In genomic region chr19:16502054-16502453, GRCm38 (mm10) we compare ENCODE assay signal across 20 mouse cellular contexts.
A peak's percentile ranks its signal among the peaks of the same experiment; 100 is the strongest.
DNase-seq lines count a peak whose midpoint lies in the region; ATAC-seq and TF ChIP-seq lines count a peak whose summit lies in the region.
"Had no signal": no experiment of that assay in that cellular context is flagged by ENCODE, and none has a peak within 500 bp of the region (broad histone marks: within the 10 kb centered on the region; RNA-seq: fewer than 3 reads in every experiment).

No protein-coding gene starts in this region.

- no peak overlapping the region for H3K4me3 ChIP-seq in forebrain, embryonic 10.5 days
- H3K4me3 ChIP-seq in forebrain, embryonic 11.5 days (ENCODE audit: low read depth, low read length): no peak overlapping the region
- H3K4me3 ChIP-seq in kidney, postnatal 0 days (replicated peaks; ENCODE audit: low read depth, low read length): no peak overlapping the region
- H3K4me3 ChIP-seq in lung, postnatal 0 days (ENCODE audit: low read depth, low read length): no peak overlapping the region
- no peak overlapping the region for H3K4me3 ChIP-seq in stomach, embryonic 16.5 days (replicated peaks; ENCODE audit: low read length)
- H3K4me3 ChIP-seq: embryonic facial prominence, embryonic 12.5 days; gastrocnemius, adult 2 months; heart, embryonic 13.5 days; hindbrain, embryonic 12.5 days had no signal

- no peak for ATAC-seq in forebrain, embryonic 11.5 days (replicated peaks; ENCODE audit: low FRiP score)
- no peak for ATAC-seq in kidney, postnatal 0 days (replicated peaks; ENCODE audit: low FRiP score, low read depth)
- no peak for ATAC-seq in lung, postnatal 0 days
- no peak for ATAC-seq in stomach, embryonic 16.5 days (ENCODE audit: insufficient read depth, low FRiP score)
- ATAC-seq: forebrain, embryonic 14.5 days had no signal

- 0 out of 2 replicates have a peak overlapping the region, but pooled peaks have one; percentile 60 for H3K27ac ChIP-seq in forebrain, embryonic 10.5 days
- no peak overlapping the region for H3K27ac ChIP-seq in forebrain, embryonic 11.5 days (ENCODE audit: low read depth, low read length)
- 0 out of 2 replicates have a peak overlapping the region, but pooled peaks have one; percentile 19 for H3K27ac ChIP-seq in kidney, postnatal 0 days
- H3K27ac ChIP-seq in lung, postnatal 0 days (ENCODE audit: low read length): peak overlapping the region; percentile 64; the same call in 1 of the 2 replicates
- peak overlapping the region; percentile 82 for H3K27ac ChIP-seq in stomach, embryonic 16.5 days (ENCODE audit: low read length)
- H3K27ac ChIP-seq: embryonic facial prominence, embryonic 12.5 days; heart, embryonic 13.5 days; hindbrain, embryonic 12.5 days had no signal

- no peaks in the 10 kb centered on the region for H3K27me3 ChIP-seq in forebrain, embryonic 10.5 days (ENCODE audit: poor library complexity, severe bottlenecking)
- no peaks in the 10 kb centered on the region for H3K27me3 ChIP-seq in forebrain, embryonic 11.5 days (ENCODE audit: control insufficient read depth, insufficient read depth, low read length)
- H3K27me3 ChIP-seq in kidney, postnatal 0 days (ENCODE audit: insufficient read depth, low read length): no peaks in the 10 kb centered on the region
- H3K27me3 ChIP-seq in lung, postnatal 0 days (replicated peaks; ENCODE audit: insufficient read depth, low read length): no peaks in the 10 kb centered on the region
- no peaks in the 10 kb centered on the region for H3K27me3 ChIP-seq in stomach, embryonic 16.5 days (ENCODE audit: control insufficient read depth, insufficient read depth, low read length)
- H3K27me3 ChIP-seq: embryonic facial prominence, embryonic 12.5 days; heart, embryonic 13.5 days had no signal

- WGBS in forebrain, embryonic 10.5 days: 77% methylated on average over 5 of the region's 5 CpGs
- WGBS in forebrain, embryonic 11.5 days: 75% methylated on average over 5 of the region's 5 CpGs
- 75% methylated on average over 5 of the region's 5 CpGs for WGBS in kidney, postnatal 0 days
- 16% methylated on average over 5 of the region's 5 CpGs for WGBS in lung, postnatal 0 days
- WGBS in stomach, embryonic 16.5 days: 41% methylated on average over 5 of the region's 5 CpGs

- DNase-seq in forebrain, embryonic 10.5 days (ENCODE audit: extremely low spot score, low spot score): no peak
- no peak for DNase-seq in forebrain, embryonic 11.5 days (ENCODE audit: low spot score)
- peak; percentile 46 for DNase-seq in kidney, postnatal 0 days (ENCODE audit: low spot score)
- DNase-seq in kidney, adult 8-10 months: no peak
- peak; percentile 25 for DNase-seq in lung, postnatal 0 days (ENCODE audit: low spot score)
- DNase-seq in lung, postnatal 10 days: no peak
- no peak for DNase-seq in ovary, postnatal 36 days (ENCODE audit: low spot score)
- DNase-seq: adrenal gland, postnatal 10 days; cerebellum, adult 11 months; cerebellum, adult 8-10 months; cerebellum, postnatal 14 days; embryo, embryonic 11 days; gastrocnemius, adult 2 months; gastrocnemius, postnatal 25 days; heart, postnatal 4 days had no signal

- H3K36me3 ChIP-seq in forebrain, embryonic 10.5 days (replicated peaks): no peaks in the 10 kb centered on the region
- H3K36me3 ChIP-seq in forebrain, embryonic 11.5 days (ENCODE audit: control insufficient read depth, insufficient read depth, low read length): no peaks in the 10 kb centered on the region
- no peaks in the 10 kb centered on the region for H3K36me3 ChIP-seq in kidney, postnatal 0 days (ENCODE audit: insufficient read depth, low read length)
- H3K36me3 ChIP-seq in lung, postnatal 0 days (ENCODE audit: insufficient read depth, low read length): no peaks in the 10 kb centered on the region
- no peaks in the 10 kb centered on the region for H3K36me3 ChIP-seq in stomach, embryonic 16.5 days (ENCODE audit: control insufficient read depth, insufficient read depth, low read length)
- H3K36me3 ChIP-seq: embryonic facial prominence, embryonic 12.5 days; heart, embryonic 13.5 days; hindbrain, embryonic 12.5 days had no signal

- H3K9me3 ChIP-seq in forebrain, embryonic 10.5 days: no peaks in the 10 kb centered on the region
- H3K9me3 ChIP-seq in forebrain, embryonic 11.5 days (ENCODE audit: control insufficient read depth, low read length): no peaks in the 10 kb centered on the region
- H3K9me3 ChIP-seq in kidney, postnatal 0 days (replicated peaks; ENCODE audit: low read length): no peaks in the 10 kb centered on the region
- no peaks in the 10 kb centered on the region for H3K9me3 ChIP-seq in lung, postnatal 0 days (ENCODE audit: low read length)
- H3K9me3 ChIP-seq in stomach, embryonic 16.5 days (replicated peaks; ENCODE audit: control insufficient read depth, low read length): no peaks in the 10 kb centered on the region
- H3K9me3 ChIP-seq: embryonic facial prominence, embryonic 12.5 days; heart, embryonic 13.5 days; hindbrain, embryonic 12.5 days had no signal

- H3K4me1 ChIP-seq in forebrain, embryonic 10.5 days: peaks cover 36% of the 10 kb centered on the region
- H3K4me1 ChIP-seq in forebrain, embryonic 11.5 days (replicated peaks; ENCODE audit: control insufficient read depth, insufficient read depth, low read length): peaks cover 2% of the 10 kb centered on the region; the same call in 1 of the 2 replicates
- no peaks in the 10 kb centered on the region for H3K4me1 ChIP-seq in kidney, postnatal 0 days (replicated peaks; ENCODE audit: insufficient read depth, low read length)
- 0 out of 2 replicates have a peak, but pooled peaks cover 3% of the 10 kb centered on the region for H3K4me1 ChIP-seq in lung, postnatal 0 days (ENCODE audit: insufficient read depth, low read depth, low read length)
- H3K4me1 ChIP-seq in stomach, embryonic 16.5 days (ENCODE audit: control insufficient read depth, insufficient read depth, low read length): peaks cover 3% of the 10 kb centered on the region; the same call in 1 of the 2 replicates
- H3K4me1 ChIP-seq: embryonic facial prominence, embryonic 12.5 days had no signal

- no peak for TF ChIP-seq EP300 in lung, postnatal 0 days (IDR thresholded peaks at IDR 0.05)

- no peak overlapping the region for H3K4me2 ChIP-seq in forebrain, embryonic 11.5 days (ENCODE audit: low read depth, low read length, severe bottlenecking)
- no peak overlapping the region for H3K4me2 ChIP-seq in kidney, postnatal 0 days (ENCODE audit: low read length)
- H3K4me2 ChIP-seq in lung, postnatal 0 days (replicated peaks; ENCODE audit: low read depth, low read length): no peak overlapping the region
- no peak overlapping the region for H3K4me2 ChIP-seq in stomach, embryonic 16.5 days (ENCODE audit: low read depth, low read length)
- H3K4me2 ChIP-seq: embryonic facial prominence, embryonic 12.5 days; heart, embryonic 13.5 days; hindbrain, embryonic 12.5 days had no signal

- no peak overlapping the region for H3K9ac ChIP-seq in forebrain, embryonic 11.5 days (ENCODE audit: low read length)
- no peak overlapping the region for H3K9ac ChIP-seq in kidney, postnatal 0 days (ENCODE audit: low read depth, low read length)
- no peak overlapping the region for H3K9ac ChIP-seq in lung, postnatal 0 days (replicated peaks; ENCODE audit: low read depth)
- H3K9ac ChIP-seq in stomach, embryonic 16.5 days (ENCODE audit: low read length): no peak overlapping the region
- H3K9ac ChIP-seq: embryonic facial prominence, embryonic 12.5 days; heart, embryonic 13.5 days; hindbrain, embryonic 12.5 days had no signal

- TF ChIP-seq CTCF in kidney, postnatal 0 days (IDR thresholded peaks at IDR 0.05; ENCODE audit: low read depth): no peak
- no peak for TF ChIP-seq CTCF in lung, postnatal 0 days (IDR thresholded peaks at IDR 0.05)

Comparison
In these comparisons a context has a peak if more than half of its experiments do, and no peak if none do; other contexts are left out.
1. DNase-seq: peak in kidney, postnatal 0 days (single experiment) and lung, postnatal 0 days (single experiment); none in forebrain, embryonic 10.5 days (single experiment), forebrain, embryonic 11.5 days (single experiment), kidney, adult 8-10 months (0 of 2), lung, postnatal 10 days (single experiment) and ovary, postnatal 36 days (single experiment).